Mouse (Mus musculus): ENCODE data around the gene Zbtb6. TPM values are rescaled to one million over a fixed set of nuclear protein-coding genes. Genes with fewer than 3 reads are reported as not detected.

Zbtb6 gene
- polyA plus RNA-seq, 1 experiment from 2014 or later, result 2.8 TPM

- H3K27ac ChIP-seq (ENCODE audit: low read depth, low read length), result peak overlapping the region; percentile 97
- H3K36me3 ChIP-seq (ENCODE audit: control insufficient read depth, insufficient read depth, low read length), result no peaks in the 10 kb centered on the region
- peak overlapping the region; percentile 97 for H3K9ac ChIP-seq (ENCODE audit: low read depth, low read length)
- no peak for ATAC-seq (replicated peaks; ENCODE audit: insufficient number of reproducible peaks, low FRiP score, low TSS enrichment)
- WGBS (ENCODE audit: insufficient replicate concordance), result 9% methylated on average over 3 of the region's 3 CpGs
- H3K4me3 ChIP-seq (ENCODE audit: low read depth, low read length), result peak overlapping the region; percentile 78
- peak overlapping the region; percentile 72 for H3K4me2 ChIP-seq
- no peaks in the 10 kb centered on the region for H3K27me3 ChIP-seq (ENCODE audit: control insufficient read depth, insufficient read depth, low read length)
- 0 out of 2 replicates have a peak, but pooled peaks cover 6% of the 10 kb centered on the region for H3K4me1 ChIP-seq (ENCODE audit: control insufficient read depth, insufficient read depth, low read length)
- no peaks in the 10 kb centered on the region for H3K9me3 ChIP-seq (replicated peaks; ENCODE audit: control insufficient read depth, low read length)
Observed at GRCm38 (mm10) chr2:37421903-37422302, 21.1 kb downstream of the Zbtb6 start.

GRCm38 (mm10) chr2:37395539-37395938 lies 47.4 kb downstream of the Zbtb6 start:
- H3K27ac ChIP-seq (ENCODE audit: low read depth, low read length), result no peak overlapping the region
- H3K4me3 ChIP-seq (ENCODE audit: low read depth, low read length), result no peak overlapping the region
- H3K4me1 ChIP-seq (ENCODE audit: control insufficient read depth, insufficient read depth, low read length), result no peaks in the 10 kb centered on the region
- H3K27me3 ChIP-seq (ENCODE audit: control insufficient read depth, insufficient read depth, low read length), result no peaks in the 10 kb centered on the region
- peaks cover 12% of the 10 kb centered on the region for H3K36me3 ChIP-seq (ENCODE audit: control insufficient read depth, insufficient read depth, low read length)
- no peaks in the 10 kb centered on the region for H3K9me3 ChIP-seq (replicated peaks; ENCODE audit: control insufficient read depth, low read length)
- 79% methylated on average over 1 of the region's 1 CpGs for WGBS (ENCODE audit: insufficient replicate concordance)
- no peak for ATAC-seq (replicated peaks; ENCODE audit: insufficient number of reproducible peaks, low FRiP score, low TSS enrichment)
- no peak overlapping the region for H3K4me2 ChIP-seq
- no peak overlapping the region for H3K9ac ChIP-seq (ENCODE audit: low read depth, low read length)

GRCm38 (mm10) chr2:37382921-37383320 lies 60.0 kb downstream of the Zbtb6 start:
- peaks cover 6% of the 10 kb centered on the region; the same call in 1 of the 2 replicates for H3K36me3 ChIP-seq (ENCODE audit: control insufficient read depth, insufficient read depth, low read length)
- H3K4me1 ChIP-seq (ENCODE audit: control insufficient read depth, insufficient read depth, low read length), result no peaks in the 10 kb centered on the region
- 94% methylated on average over 9 of the region's 9 CpGs for WGBS (ENCODE audit: insufficient replicate concordance)

GRCm38 (mm10) chr2:37380189-37380588 lies 62.8 kb downstream of the Zbtb6 start:
- Histone ChIP-seq H3K9me3 (replicated peaks; ENCODE audit: control insufficient read depth, low read length) (no peaks in the 10 kb centered on the region), H3K4me3 (ENCODE audit: low read depth, low read length) (no peak overlapping the region), H3K27me3 (ENCODE audit: control insufficient read depth, insufficient read depth, low read length) (no peaks in the 10 kb centered on the region), H3K36me3 (ENCODE audit: control insufficient read depth, insufficient read depth, low read length) (peaks cover 9% of the 10 kb centered on the region; the same call in 1 of the 2 replicates), H3K27ac (ENCODE audit: low read depth, low read length) (no peak overlapping the region), H3K4me2 (no peak overlapping the region), H3K9ac (ENCODE audit: low read depth, low read length) (no peak overlapping the region), H3K4me1 (ENCODE audit: control insufficient read depth, insufficient read depth, low read length) (no peaks in the 10 kb centered on the region)
- WGBS (ENCODE audit: insufficient replicate concordance), result 79% methylated on average over 2 of the region's 2 CpGs
- no peak for ATAC-seq (replicated peaks; ENCODE audit: insufficient number of reproducible peaks, low FRiP score, low TSS enrichment)

More at GRCm38 (mm10) chr2:37382921-37383320, 60.0 kb downstream of the Zbtb6 start:
- no peak overlapping the region for H3K4me3 ChIP-seq (ENCODE audit: low read depth, low read length)
- H3K27me3 ChIP-seq (ENCODE audit: control insufficient read depth, insufficient read depth, low read length), result no peaks in the 10 kb centered on the region
- H3K27ac ChIP-seq (ENCODE audit: low read depth, low read length), result no peak overlapping the region
- no peak overlapping the region for H3K9ac ChIP-seq (ENCODE audit: low read depth, low read length)
- ATAC-seq (replicated peaks; ENCODE audit: insufficient number of reproducible peaks, low FRiP score, low TSS enrichment), result no peak
- no peaks in the 10 kb centered on the region for H3K9me3 ChIP-seq (replicated peaks; ENCODE audit: control insufficient read depth, low read length)
- no peak overlapping the region for H3K4me2 ChIP-seq

- no peaks in the 10 kb centered on the region for H3K4me1 ChIP-seq (ENCODE audit: control insufficient read depth, insufficient read depth, low read length)
- no peak overlapping the region for H3K9ac ChIP-seq (ENCODE audit: low read depth, low read length)
- H3K4me2 ChIP-seq, result no peak overlapping the region
- 72% methylated on average over 1 of the region's 1 CpGs for WGBS (ENCODE audit: insufficient replicate concordance)
- H3K36me3 ChIP-seq (ENCODE audit: control insufficient read depth, insufficient read depth, low read length), result peaks cover 6% of the 10 kb centered on the region; the same call in 1 of the 2 replicates
- no peak for ATAC-seq (replicated peaks; ENCODE audit: insufficient number of reproducible peaks, low FRiP score, low TSS enrichment)
- no peaks in the 10 kb centered on the region for H3K9me3 ChIP-seq (replicated peaks; ENCODE audit: control insufficient read depth, low read length)
- H3K4me3 ChIP-seq (ENCODE audit: low read depth, low read length), result no peak overlapping the region
- no peak overlapping the region for H3K27ac ChIP-seq (ENCODE audit: low read depth, low read length)
- H3K27me3 ChIP-seq (ENCODE audit: control insufficient read depth, insufficient read depth, low read length), result no peaks in the 10 kb centered on the region
Observed at GRCm38 (mm10) chr2:37376018-37376417, 67.0 kb downstream of the Zbtb6 start.

Other genes starting within 250 kb of the Zbtb6 start
- not detected in 2 replicates for gene Olfr366, start 231.6 kb downstream of the Zbtb6 start, polyA plus RNA-seq (2014; fragmentation: Nextera tagmentation; extraction: Ambion mirVana)
- not detected in 2 replicates for gene Olfr368, start 116.7 kb downstream of the Zbtb6 start, polyA plus RNA-seq (2014; fragmentation: Nextera tagmentation; extraction: Ambion mirVana)
- 35.8 and 37.6 TPM in 2 replicates for gene Pdcl, start 83.8 kb downstream of the Zbtb6 start, polyA plus RNA-seq (2014; fragmentation: Nextera tagmentation; extraction: Ambion mirVana)
- gene Rc3h2, start 20.3 kb downstream of the Zbtb6 start, polyA plus RNA-seq (2014; fragmentation: Nextera tagmentation; extraction: Ambion mirVana), result 12.7 and 14.9 TPM in 2 replicates
- 6.8 and 6.9 TPM in 2 replicates for gene Zbtb26, start within 50 bp of the Zbtb6 start, polyA plus RNA-seq (2014; fragmentation: Nextera tagmentation; extraction: Ambion mirVana)
- 26.8 and 52.3 TPM in 2 replicates for gene Rabgap1, start 108 bp upstream of the Zbtb6 start, polyA plus RNA-seq (2014; fragmentation: Nextera tagmentation; extraction: Ambion mirVana)
- gene Gpr21, start 73.2 kb upstream of the Zbtb6 start, polyA plus RNA-seq (2014; fragmentation: Nextera tagmentation; extraction: Ambion mirVana), result 0.31 and 1.0 TPM in 2 replicates